Mouse (Mus musculus) heart, postnatal 0 days (tissue): ENCODE results near the gene Rpl18a. TPM values are rescaled to one million over a fixed set of nuclear protein-coding genes. Genes with fewer than 3 reads are reported as not detected.
"Not testable (repeated sequence)": the region's sequence is repeated elsewhere in the genome, so short reads cannot be mapped to it uniquely, and the experiment has no call there.

Experiments used
- ATAC-seq: fragments of 200-750 bp; cut with Nextera tagmentation; 2 replicates; pipeline ENCODE4 v1.8.0; 2017; ENCODE audit warnings: low read depth, moderate number of reproducible peaks, moderate library complexity; ENCODE audit not compliant: insufficient read depth
- DNase-seq: peaks from one replicate; pipeline ENCODE4 v3.0.0-alpha.2; 2016; ENCODE audit warnings: low spot score
- H3K27ac ChIP-seq: fragments of 300-500 bp; sonication (generic); 2 replicates; pipeline ENCODE4 v1.5.1; 2014; ENCODE audit warnings: low read depth, mild to moderate bottlenecking
- H3K27me3 ChIP-seq: fragments of 300-500 bp; sonication (generic); 2 replicates; pipeline ENCODE4 v1.6.1; 2014; ENCODE audit warnings: low read length, mixed read lengths; ENCODE audit not compliant: control insufficient read depth, insufficient read depth
- H3K36me3 ChIP-seq: fragments of 300-500 bp; sonication (generic); replicated peaks from 2 replicates; pipeline ENCODE4 v1.6.1; 2014; ENCODE audit warnings: low read length, mixed read lengths; ENCODE audit not compliant: control insufficient read depth, insufficient read depth
- H3K4me1 ChIP-seq: fragments of 300-500 bp; sonication (generic); 2 replicates; pipeline ENCODE4 v1.6.1; 2014; ENCODE audit warnings: antibody characterized with exemption; ENCODE audit not compliant: control insufficient read depth, insufficient read depth
- H3K4me2 ChIP-seq: fragments of 300-500 bp; sonication (generic); 2 replicates; pipeline ENCODE4 v1.6.1; 2014; ENCODE audit warnings: low read depth, mild to moderate bottlenecking, low read length, moderate library complexity
- H3K4me3 ChIP-seq: fragments of 300-500 bp; sonication (generic); 2 replicates; pipeline ENCODE4 v1.5.1; 2014; ENCODE audit warnings: low read depth, low read length
- H3K9ac ChIP-seq: fragments of 300-500 bp; sonication (generic); replicated peaks from 2 replicates; pipeline ENCODE4 v1.6.1; 2014; ENCODE audit warnings: low read depth, low read length, mixed read lengths
- H3K9me3 ChIP-seq: fragments of 300-500 bp; sonication (generic); replicated peaks from 2 replicates; pipeline ENCODE4 v1.6.1; 2016; ENCODE audit warnings: low read length; ENCODE audit not compliant: control insufficient read depth
- CTCF ChIP-seq: IDR thresholded peaks from 2 replicates; pipeline ENCODE4 v1.5.1; 2016; ENCODE audit warnings: antibody characterized with exemption, control low read depth, low read depth
- EP300 ChIP-seq: IDR thresholded peaks from 2 replicates; pipeline ENCODE4 v1.6.1; 2016; ENCODE audit warnings: antibody characterized with exemption, low read depth
- WGBS: fragments of 180-500 bp; shearing (Covaris S2); extraction: QIAGEN DNeasy Blood & Tissue Kit; methylation state at CpG from one replicate; pipeline ENCODE4 v1.1.7; 2014; 5-methylcytosine and 5-hydroxymethylcytosine counted together
- polyA plus RNA-seq: library from polyadenylated mRNA; unstranded; fragments of >200 nt; fragmentation: Nextera tagmentation; extraction: Ambion mirVana; gene quantifications from 2 replicates; pipeline ENCODE4 v1.2.1, GENCODE M21; 2015
- total RNA-seq: library from RNA; depleted of rRNA; stranded (reverse); fragments of >200 nt; gene quantifications from 2 replicates; pipeline ENCODE4 v1.2.3, GENCODE M21; 2014; ENCODE audit warnings: low replicate concordance

Rpl18a gene
- total and polyA plus RNA-seq, 2 experiments from 2014 or later = 2,186 to 2,523 TPM

DNA sequence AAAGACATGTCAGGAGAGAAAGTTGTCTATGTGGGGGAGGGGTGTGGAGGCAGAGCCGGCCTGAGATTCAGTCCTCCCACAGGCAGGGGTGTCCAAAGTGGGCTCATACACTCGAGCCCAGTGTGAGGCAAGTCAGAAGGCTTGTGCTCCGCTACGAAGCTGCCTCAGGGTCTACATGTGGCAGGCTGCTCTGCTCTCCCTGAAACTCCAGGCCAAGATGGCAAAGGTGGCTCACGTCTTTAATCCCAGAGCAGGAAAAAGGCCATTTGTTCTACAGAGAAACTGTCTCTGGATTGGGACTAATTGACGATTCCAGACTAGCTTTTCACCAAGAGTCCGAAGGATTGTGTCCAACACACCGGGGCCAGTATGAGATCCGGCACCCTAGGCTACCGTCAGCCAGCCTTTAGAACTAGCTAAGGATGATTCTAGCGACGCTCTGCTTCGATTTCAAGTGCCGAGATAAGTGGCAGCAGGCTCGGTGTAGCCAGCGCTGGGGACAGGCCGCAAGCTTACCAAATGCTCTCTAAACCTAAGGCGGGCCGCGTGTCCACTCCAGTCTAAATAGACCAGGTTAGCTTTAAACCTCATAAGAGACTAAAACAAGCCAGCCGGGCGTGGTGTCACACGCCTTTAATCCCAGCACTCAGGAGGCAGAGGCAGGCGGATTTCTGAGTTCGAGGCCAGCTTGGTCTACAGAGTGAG is 744 bp downstream of the Rpl18a start:
- H3K27ac ChIP-seq = peak overlapping the region; percentile 80
- peaks cover 21% of the 10 kb centered on the region for H3K36me3 ChIP-seq
- WGBS = 3% methylated on average over 25 of the region's 25 CpGs
- peak overlapping the region; percentile 95 for H3K4me3 ChIP-seq
- H3K27me3 ChIP-seq = peaks cover 20% of the 10 kb centered on the region
- peaks cover 6% of the 10 kb centered on the region for H3K4me1 ChIP-seq
- H3K9me3 ChIP-seq = no peaks in the 10 kb centered on the region
- TF ChIP-seq EP300 (no peak), CTCF (no peak)
- H3K4me2 ChIP-seq = peak overlapping the region; percentile 86
- peak overlapping the region; percentile 93 for H3K9ac ChIP-seq
- no peak for ATAC-seq
- DNase-seq = no peak

DNA sequence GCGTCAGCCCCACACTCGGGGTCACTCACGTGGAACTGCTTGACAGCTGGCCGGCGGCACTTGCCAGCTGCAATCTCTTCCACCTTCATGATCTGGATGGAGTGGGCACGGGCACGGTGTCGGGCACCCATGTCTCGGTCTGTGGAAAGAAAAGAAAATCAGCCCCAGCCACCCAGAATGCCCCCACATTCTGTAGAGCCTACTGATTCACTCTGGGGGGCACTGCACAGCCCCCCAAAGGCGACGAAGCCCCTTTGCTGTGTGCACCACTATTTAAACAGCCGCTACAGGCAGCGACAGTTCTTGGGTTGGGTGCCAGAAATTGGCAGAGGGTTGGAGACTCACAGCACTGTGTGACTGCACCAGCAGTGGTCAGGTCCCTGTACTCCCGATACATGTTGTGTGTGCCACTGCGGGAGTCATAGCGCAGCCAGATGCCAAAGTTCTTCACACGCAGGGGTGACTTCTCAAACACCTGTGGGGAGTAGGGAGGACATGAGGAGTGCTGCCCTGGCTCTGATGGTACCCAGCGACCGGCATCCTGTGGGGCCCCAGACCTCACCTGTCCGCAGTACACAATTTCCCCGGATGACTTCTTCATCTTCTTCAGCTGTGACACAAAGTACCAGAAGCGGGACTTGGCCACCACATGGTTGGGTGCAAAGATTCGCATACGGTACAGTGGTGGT is 1.5 kb downstream of the Rpl18a start:
- H3K4me2 ChIP-seq = peak overlapping the region; percentile 86
- peaks cover 21% of the 10 kb centered on the region for H3K36me3 ChIP-seq
- not testable (repeated sequence) for ATAC-seq, H3K27ac ChIP-seq, DNase-seq, H3K4me1 ChIP-seq, H3K9me3 ChIP-seq
- H3K4me3 ChIP-seq = peak overlapping the region; percentile 95; the same call in 1 of the 2 replicates
- peaks cover 28% of the 10 kb centered on the region for H3K27me3 ChIP-seq
- H3K9ac ChIP-seq = peak overlapping the region; percentile 93; the same call in 1 of the 2 replicates
- 86% methylated on average over 22 of the region's 24 CpGs for WGBS

- TF ChIP-seq EP300 (no peak), CTCF (no peak)
- H3K9ac ChIP-seq = no peak overlapping the region
These were observed 2.3 kb downstream of the Rpl18a start for GRCm38 (mm10) chr8:70894771-70895545.

DNA sequence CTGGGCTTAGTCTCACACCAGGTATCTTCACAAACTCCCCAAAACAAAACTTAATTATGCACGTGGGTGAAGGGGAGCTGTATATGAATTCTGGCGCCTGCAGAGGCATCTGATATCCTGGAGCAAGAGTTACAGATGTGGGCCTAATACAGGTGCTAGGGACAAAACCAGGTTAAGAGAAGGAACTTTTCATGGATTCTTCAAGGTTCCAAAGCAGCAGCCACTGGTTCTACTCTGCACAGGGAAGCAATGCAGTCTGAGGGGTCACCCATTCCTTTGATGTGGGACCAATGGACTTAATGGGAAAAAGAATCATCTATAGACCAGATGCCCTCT is 2.9 kb downstream of the Rpl18a start:
- TF ChIP-seq CTCF = no peak
- no peak for TF ChIP-seq EP300
- no peak overlapping the region for H3K4me2 ChIP-seq
- peaks cover 30% of the 10 kb centered on the region for H3K27me3 ChIP-seq
- H3K4me1 ChIP-seq = peaks cover 6% of the 10 kb centered on the region
- H3K27ac ChIP-seq = no peak overlapping the region
- no peak overlapping the region for H3K4me3 ChIP-seq
- H3K9me3 ChIP-seq = no peaks in the 10 kb centered on the region
- peaks cover 21% of the 10 kb centered on the region for H3K36me3 ChIP-seq
- 65% methylated on average over 2 of the region's 2 CpGs for WGBS
- no peak overlapping the region for H3K9ac ChIP-seq
- ATAC-seq = no peak
- no peak for DNase-seq

More at GRCm38 (mm10) chr8:70894771-70895545, 2.3 kb downstream of the Rpl18a start:
- no peak for ATAC-seq
- Histone ChIP-seq H3K36me3 (peaks cover 21% of the 10 kb centered on the region), H3K9me3 (no peaks in the 10 kb centered on the region), H3K4me1 (peaks cover 6% of the 10 kb centered on the region), H3K4me3 (no peak overlapping the region), H3K27me3 (peaks cover 30% of the 10 kb centered on the region), H3K4me2 (no peak overlapping the region), H3K27ac (no peak overlapping the region)
- no peak for DNase-seq
- WGBS = 87% methylated on average over 8 of the region's 8 CpGs

- H3K4me2 ChIP-seq = no peak overlapping the region
- ATAC-seq (no peak), DNase-seq (peak; percentile 61)
- WGBS = 34% methylated on average over 12 of the region's 12 CpGs
- peaks cover 21% of the 10 kb centered on the region for H3K36me3 ChIP-seq
- H3K27me3 ChIP-seq = peaks cover 30% of the 10 kb centered on the region
- no peak overlapping the region for H3K4me3 ChIP-seq
- no peak overlapping the region for H3K9ac ChIP-seq
- peaks cover 6% of the 10 kb centered on the region for H3K4me1 ChIP-seq
- no peak for TF ChIP-seq EP300
- peak; percentile 67 for TF ChIP-seq CTCF
- H3K27ac ChIP-seq = no peak overlapping the region
- H3K9me3 ChIP-seq = no peaks in the 10 kb centered on the region
These were observed 3.4 kb downstream of the Rpl18a start for GRCm38 (mm10) chr8:70893656-70894384.
